Mouse (Mus musculus): ENCODE data around the gene Ms4a6d. TPM values are rescaled to one million over a fixed set of nuclear protein-coding genes. Genes with fewer than 3 reads are reported as not detected.
"Not testable (repeated sequence)": the region's sequence is repeated elsewhere in the genome, so short reads cannot be mapped to it uniquely, and the experiment has no call there.

Gene Ms4a6d
- polyA plus RNA-seq, 1 experiment from 2014 or later: 2.6 TPM

DNA sequence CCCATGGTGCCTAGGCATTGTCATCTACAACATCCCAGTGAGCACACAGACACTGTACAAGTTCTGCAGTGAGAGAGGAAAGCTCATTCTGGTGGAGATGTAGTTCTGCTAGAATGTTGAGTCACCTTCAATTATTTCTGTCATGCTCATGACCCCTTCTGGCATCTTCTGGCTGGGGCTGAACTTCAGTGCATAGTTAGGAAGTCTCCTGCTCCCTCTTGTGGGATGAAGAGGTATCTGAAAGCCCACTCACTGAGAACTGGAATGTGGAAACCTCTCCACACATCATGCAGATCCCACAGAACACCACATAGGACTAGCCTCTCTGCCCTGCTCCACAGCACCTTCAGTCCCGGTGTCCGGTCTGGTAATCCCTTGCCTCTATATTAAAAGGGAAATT, 2.6 kb downstream of the Ms4a6d start:
- H3K4me2 ChIP-seq (replicated peaks; ENCODE audit: low read depth, low read length): no peak overlapping the region
- peak; percentile 35; the same call in 1 of the 2 replicates for ATAC-seq (ENCODE audit: low FRiP score, low TSS enrichment)
- no peaks in the 10 kb centered on the region for H3K9me3 ChIP-seq (ENCODE audit: control insufficient read depth, low read length)
- WGBS: 86% methylated on average over 2 of the region's 2 CpGs
- H3K27ac ChIP-seq (ENCODE audit: low read depth, low read length): no peak overlapping the region
- no peak overlapping the region for H3K4me3 ChIP-seq (ENCODE audit: low read length)
- H3K4me1 ChIP-seq (ENCODE audit: control insufficient read depth, insufficient read depth, low read length): no peaks in the 10 kb centered on the region
- H3K27me3 ChIP-seq (ENCODE audit: control insufficient read depth, insufficient read depth, low read length): no peaks in the 10 kb centered on the region
- no peak overlapping the region for H3K9ac ChIP-seq (ENCODE audit: low read depth, low read length)
- no peaks in the 10 kb centered on the region for H3K36me3 ChIP-seq (ENCODE audit: control insufficient read depth, insufficient read depth, low read length)

DNA sequence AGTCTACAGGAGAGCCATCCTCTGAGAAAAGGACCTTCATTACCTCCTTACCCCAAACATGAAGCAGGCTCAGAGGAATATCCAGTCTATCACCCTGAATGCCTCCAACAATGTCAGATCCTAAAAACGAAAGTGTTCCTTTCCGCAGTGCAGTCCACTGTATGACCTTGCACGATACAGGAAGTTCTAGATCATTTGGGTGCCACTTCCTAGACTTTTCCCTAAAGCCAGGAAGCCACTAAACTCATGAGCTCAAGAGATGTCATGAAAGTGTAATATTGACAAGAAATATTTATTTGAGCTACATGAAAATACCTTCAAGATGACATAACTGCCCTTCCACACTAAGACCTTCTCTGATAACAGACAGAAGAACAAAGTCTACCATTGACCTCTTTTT, 3.3 kb downstream of the Ms4a6d start:
- H3K9me3 ChIP-seq (ENCODE audit: control insufficient read depth, low read length): no peaks in the 10 kb centered on the region
- H3K4me1 ChIP-seq (ENCODE audit: control insufficient read depth, insufficient read depth, low read length): no peaks in the 10 kb centered on the region
- H3K9ac ChIP-seq (ENCODE audit: low read depth, low read length): no peak overlapping the region
- WGBS: 90% methylated on average over 3 of the region's 3 CpGs
- no peak overlapping the region for H3K4me3 ChIP-seq (ENCODE audit: low read length)
- H3K4me2 ChIP-seq (replicated peaks; ENCODE audit: low read depth, low read length): no peak overlapping the region
- no peaks in the 10 kb centered on the region for H3K27me3 ChIP-seq (ENCODE audit: control insufficient read depth, insufficient read depth, low read length)
- ATAC-seq (ENCODE audit: low FRiP score, low TSS enrichment): no peak
- H3K36me3 ChIP-seq (ENCODE audit: control insufficient read depth, insufficient read depth, low read length): no peaks in the 10 kb centered on the region
- no peak overlapping the region for H3K27ac ChIP-seq (ENCODE audit: low read depth, low read length)

GRCm38 (mm10) chr19:11589891-11590449, 14.7 kb downstream of the Ms4a6d start:
- H3K4me3 ChIP-seq (ENCODE audit: low read length): no peak overlapping the region
- H3K27me3 ChIP-seq (ENCODE audit: control insufficient read depth, insufficient read depth, low read length): no peaks in the 10 kb centered on the region
- WGBS: 72% methylated on average over 2 of the region's 2 CpGs
- no peak overlapping the region for H3K9ac ChIP-seq (ENCODE audit: low read depth, low read length)
- no peak for ATAC-seq (ENCODE audit: low FRiP score, low TSS enrichment)
- H3K9me3 ChIP-seq (ENCODE audit: control insufficient read depth, low read length): no peaks in the 10 kb centered on the region
- H3K4me2 ChIP-seq (replicated peaks; ENCODE audit: low read depth, low read length): no peak overlapping the region
- H3K36me3 ChIP-seq (ENCODE audit: control insufficient read depth, insufficient read depth, low read length): no peaks in the 10 kb centered on the region
- no peak overlapping the region for H3K27ac ChIP-seq (ENCODE audit: low read depth, low read length)
- H3K4me1 ChIP-seq (ENCODE audit: control insufficient read depth, insufficient read depth, low read length): no peaks in the 10 kb centered on the region

DNA sequence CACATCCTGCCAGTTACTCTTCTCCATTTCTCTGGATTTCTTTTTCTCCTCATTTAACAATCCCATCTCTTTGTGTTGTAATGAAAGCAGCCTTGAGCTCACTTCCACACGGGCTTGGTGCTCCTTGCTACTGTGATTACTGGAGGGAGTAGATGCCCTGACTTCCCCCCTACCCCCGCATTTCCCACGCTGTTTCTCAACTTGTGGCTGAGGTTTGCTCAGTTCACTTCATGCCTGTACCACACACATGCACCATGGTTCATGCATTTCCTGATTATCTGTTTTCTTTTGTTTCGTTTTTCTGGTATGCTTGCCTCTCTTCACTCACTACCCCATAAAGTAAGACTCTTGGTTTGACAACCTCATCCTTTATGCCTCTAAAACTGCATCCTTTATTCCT, 15.4 kb downstream of the Ms4a6d start:
- no peaks in the 10 kb centered on the region for H3K4me1 ChIP-seq (ENCODE audit: control insufficient read depth, insufficient read depth, low read length)
- H3K27me3 ChIP-seq (ENCODE audit: control insufficient read depth, insufficient read depth, low read length): no peaks in the 10 kb centered on the region
- H3K4me2 ChIP-seq (replicated peaks; ENCODE audit: low read depth, low read length): no peak overlapping the region
- no peak overlapping the region for H3K4me3 ChIP-seq (ENCODE audit: low read length)
- no peak for ATAC-seq (ENCODE audit: low FRiP score, low TSS enrichment)
- no peaks in the 10 kb centered on the region for H3K9me3 ChIP-seq (ENCODE audit: control insufficient read depth, low read length)
- WGBS: 66% methylated on average over 4 of the region's 4 CpGs
- H3K36me3 ChIP-seq (ENCODE audit: control insufficient read depth, insufficient read depth, low read length): no peaks in the 10 kb centered on the region
- H3K27ac ChIP-seq (ENCODE audit: low read depth, low read length): no peak overlapping the region
- no peak overlapping the region for H3K9ac ChIP-seq (ENCODE audit: low read depth, low read length)

- Histone ChIP-seq H3K4me1 (ENCODE audit: control insufficient read depth, insufficient read depth, low read length) (no peaks in the 10 kb centered on the region), H3K9me3 (ENCODE audit: control insufficient read depth, low read length) (no peaks in the 10 kb centered on the region), H3K4me3 (ENCODE audit: low read length) (no peak overlapping the region), H3K4me2 (replicated peaks; ENCODE audit: low read depth, low read length) (no peak overlapping the region), H3K9ac (ENCODE audit: low read depth, low read length) (no peak overlapping the region), H3K36me3 (ENCODE audit: control insufficient read depth, insufficient read depth, low read length) (no peaks in the 10 kb centered on the region), H3K27ac (ENCODE audit: low read depth, low read length) (no peak overlapping the region), H3K27me3 (ENCODE audit: control insufficient read depth, insufficient read depth, low read length) (no peaks in the 10 kb centered on the region)
- ATAC-seq (ENCODE audit: low FRiP score, low TSS enrichment): no peak
- WGBS: 85% methylated on average over 8 of the region's 8 CpGs
Observed at GRCm38 (mm10) chr19:11574965-11575364, 29.7 kb downstream of the Ms4a6d start.

DNA sequence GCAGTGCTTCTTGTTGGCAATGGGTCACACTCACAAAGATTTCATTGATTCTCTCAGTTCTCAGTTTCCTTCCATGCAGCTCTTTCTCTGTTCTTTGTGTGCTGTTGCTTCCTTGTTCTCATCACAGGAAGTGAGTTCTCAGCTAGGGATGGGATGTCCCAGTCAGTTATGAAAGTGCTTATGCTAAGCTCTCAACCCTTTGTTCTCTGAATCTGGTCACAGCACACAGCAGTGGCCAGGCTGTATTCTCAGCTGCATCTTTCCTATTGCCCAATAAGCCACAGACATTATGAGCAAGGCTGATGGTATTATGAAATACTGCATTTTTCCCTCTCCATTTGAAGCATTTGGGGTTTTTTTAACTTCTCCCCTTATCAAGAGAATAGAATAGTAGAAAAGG, 45.1 kb downstream of the Ms4a6d start:
- not testable (repeated sequence) for H3K36me3 ChIP-seq (ENCODE audit: control insufficient read depth, insufficient read depth, low read length); H3K4me3 ChIP-seq (ENCODE audit: low read length); H3K4me1 ChIP-seq (ENCODE audit: control insufficient read depth, insufficient read depth, low read length); ATAC-seq (ENCODE audit: low FRiP score, low TSS enrichment); H3K9ac ChIP-seq (ENCODE audit: low read depth, low read length); H3K27me3 ChIP-seq (ENCODE audit: control insufficient read depth, insufficient read depth, low read length); H3K4me2 ChIP-seq (replicated peaks; ENCODE audit: low read depth, low read length); H3K27ac ChIP-seq (ENCODE audit: low read depth, low read length); H3K9me3 ChIP-seq (ENCODE audit: control insufficient read depth, low read length)

DNA sequence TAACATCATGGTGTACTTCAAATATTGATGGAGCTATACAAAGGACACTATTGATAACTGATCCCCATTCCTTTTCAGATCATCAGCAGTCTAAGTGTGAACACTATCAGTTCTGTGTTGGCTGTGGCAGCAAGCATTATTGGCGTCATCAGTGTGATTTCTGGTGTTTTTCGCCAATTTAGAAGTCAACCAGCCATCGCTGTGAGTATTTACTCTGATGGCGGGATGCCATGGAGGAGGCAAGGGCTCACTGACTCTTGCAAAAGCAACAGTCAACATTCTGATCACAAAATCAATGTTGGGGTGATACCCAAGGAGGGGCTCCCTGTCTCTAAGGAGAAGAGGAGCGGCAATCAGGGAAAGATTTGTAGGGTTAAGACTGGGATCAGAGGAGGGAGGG, 49.9 kb downstream of the Ms4a6d start:
- H3K9ac ChIP-seq (ENCODE audit: low read depth, low read length): no peak overlapping the region
- 91% methylated on average over 5 of the region's 5 CpGs for WGBS
- no peak for ATAC-seq (ENCODE audit: low FRiP score, low TSS enrichment)

DNA sequence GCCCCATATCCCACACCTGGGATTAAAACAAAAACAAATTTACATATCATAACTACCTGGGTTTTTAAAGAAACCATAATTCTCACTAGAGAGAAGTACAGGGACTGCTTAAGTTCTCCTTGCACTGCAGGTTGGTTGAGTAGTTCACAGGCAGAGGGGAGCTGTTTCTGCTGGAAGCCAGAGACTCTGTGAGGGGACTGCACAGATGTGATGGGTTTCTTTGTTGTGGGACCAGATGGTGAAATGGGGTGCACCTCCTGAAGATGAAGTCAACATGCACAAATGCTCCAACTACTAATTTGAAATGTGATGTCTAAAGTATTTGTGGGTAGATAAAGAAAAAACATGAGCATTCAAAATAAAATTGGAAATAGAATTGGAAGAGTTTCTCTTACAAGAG, 56.7 kb downstream of the Ms4a6d start:
- Histone ChIP-seq H3K4me1 (ENCODE audit: control insufficient read depth, insufficient read depth, low read length) (no peaks in the 10 kb centered on the region), H3K4me3 (ENCODE audit: low read length) (no peak overlapping the region), H3K9ac (ENCODE audit: low read depth, low read length) (no peak overlapping the region), H3K9me3 (ENCODE audit: control insufficient read depth, low read length) (no peaks in the 10 kb centered on the region), H3K27ac (ENCODE audit: low read depth, low read length) (no peak overlapping the region), H3K27me3 (ENCODE audit: control insufficient read depth, insufficient read depth, low read length) (no peaks in the 10 kb centered on the region), H3K4me2 (replicated peaks; ENCODE audit: low read depth, low read length) (no peak overlapping the region), H3K36me3 (ENCODE audit: control insufficient read depth, insufficient read depth, low read length) (no peaks in the 10 kb centered on the region)
- ATAC-seq (ENCODE audit: low FRiP score, low TSS enrichment): no peak

More for the DNA sequence above, 49.9 kb downstream of the Ms4a6d start:
- Histone ChIP-seq H3K4me3 (ENCODE audit: low read length) (no peak overlapping the region), H3K36me3 (ENCODE audit: control insufficient read depth, insufficient read depth, low read length) (no peaks in the 10 kb centered on the region), H3K27ac (ENCODE audit: low read depth, low read length) (no peak overlapping the region), H3K4me2 (replicated peaks; ENCODE audit: low read depth, low read length) (no peak overlapping the region), H3K4me1 (ENCODE audit: control insufficient read depth, insufficient read depth, low read length) (no peaks in the 10 kb centered on the region), H3K9me3 (ENCODE audit: control insufficient read depth, low read length) (no peaks in the 10 kb centered on the region), H3K27me3 (ENCODE audit: control insufficient read depth, insufficient read depth, low read length) (no peaks in the 10 kb centered on the region)

GRCm38 (mm10) chr19:11544383-11544782, 60.3 kb downstream of the Ms4a6d start:
- not testable (repeated sequence) for H3K27me3 ChIP-seq (ENCODE audit: control insufficient read depth, insufficient read depth, low read length); H3K9ac ChIP-seq (ENCODE audit: low read depth, low read length); ATAC-seq (ENCODE audit: low FRiP score, low TSS enrichment); H3K4me3 ChIP-seq (ENCODE audit: low read length); H3K4me2 ChIP-seq (replicated peaks; ENCODE audit: low read depth, low read length); H3K36me3 ChIP-seq (ENCODE audit: control insufficient read depth, insufficient read depth, low read length); H3K9me3 ChIP-seq (ENCODE audit: control insufficient read depth, low read length); H3K4me1 ChIP-seq (ENCODE audit: control insufficient read depth, insufficient read depth, low read length); H3K27ac ChIP-seq (ENCODE audit: low read depth, low read length)
- WGBS: 84% methylated on average over 2 of the region's 2 CpGs

All from kidney, embryonic 14.5 days (tissue).